Mouse (Mus musculus) heart, postnatal 36 days (tissue): Measurements from ENCODE around the gene Olfr1178. TPM values are rescaled to one million over a fixed set of nuclear protein-coding genes. Genes with fewer than 3 reads are reported as not detected.

Experiments
- DNase-seq, 2 experiments: peaks; one replicate each; pipeline ENCODE4 v3.0.0; 2021 to 2022
- intact Hi-C: fragments of 180-260 bp; cut with DNase I; formaldehyde crosslinking; loops from one replicate; pipeline ENCODE4 v1.15.1; 2025
- total RNA-seq, 2 experiments: library from RNA; stranded (reverse); gene quantifications; 2 replicates each; pipeline ENCODE4 v1.2.3; 2021

Gene Olfr1178
- not detected for total RNA-seq

- no peak for DNase-seq
- intact Hi-C loops: no loop called here
These were observed at the start of gene Olfr1178 for GRCm38 (mm10) chr2:88386762-88387161. TSS of gene Olfr1178 (plus strand) at chr2:88387062.

DNA sequence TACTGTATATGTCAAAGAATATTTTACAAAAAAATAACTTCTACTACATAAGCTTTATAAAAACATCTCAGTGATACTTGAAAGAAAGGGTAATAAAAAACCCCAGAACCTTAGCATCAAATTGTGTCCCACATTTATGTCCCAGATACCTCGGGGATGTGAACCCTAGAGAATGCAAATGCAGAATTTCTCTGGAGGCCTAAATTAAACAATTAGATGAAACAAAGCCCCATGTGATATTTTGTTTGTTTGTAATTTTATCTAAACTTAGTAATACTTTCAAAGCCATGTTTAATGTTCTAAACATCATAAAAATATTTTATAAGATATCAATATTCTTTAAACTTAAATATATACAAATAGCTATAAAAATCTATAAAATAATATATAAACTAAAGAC, 40.5 kb upstream of the Olfr1178 start, which contains the start of gene Olfr1177-ps:
TSS of gene Olfr1177-ps (minus strand) at position 101 of the 400 bp plus-strand sequence.
- intact Hi-C loops: no loop called here

GRCm38 (mm10) chr2:88356304-88356703, 30.6 kb upstream of the Olfr1178 start:
- no peak for DNase-seq
- intact Hi-C loops: no loop called here

More for the DNA sequence above, 40.5 kb upstream of the Olfr1178 start, which contains the start of gene Olfr1177-ps:
- no peak for DNase-seq

DNA sequence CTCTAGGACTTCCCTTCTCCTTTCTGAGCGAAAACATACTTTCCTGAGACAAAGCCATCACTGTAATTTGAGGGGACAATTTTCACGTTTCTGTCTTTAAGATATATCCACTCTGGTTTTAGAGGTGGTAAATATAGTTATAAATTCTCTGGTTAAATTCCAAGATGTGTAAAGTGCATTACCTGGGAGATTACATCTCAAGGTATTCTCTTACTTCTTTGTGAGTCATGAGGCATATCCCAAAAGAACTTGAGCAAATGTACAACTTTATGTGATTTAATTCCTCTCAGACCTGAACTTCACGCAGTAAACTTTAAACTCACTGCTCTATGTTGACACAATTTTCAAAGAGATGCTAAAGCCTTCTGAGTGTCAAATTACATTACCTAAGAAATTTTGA, 19.5 kb downstream of the Olfr1178 start, which contains the start of gene Olfr1179:
TSS of gene Olfr1179 (minus strand) at position 101 of the 400 bp plus-strand sequence.
- intact Hi-C loops: no loop called here
- no peak for DNase-seq

DNA sequence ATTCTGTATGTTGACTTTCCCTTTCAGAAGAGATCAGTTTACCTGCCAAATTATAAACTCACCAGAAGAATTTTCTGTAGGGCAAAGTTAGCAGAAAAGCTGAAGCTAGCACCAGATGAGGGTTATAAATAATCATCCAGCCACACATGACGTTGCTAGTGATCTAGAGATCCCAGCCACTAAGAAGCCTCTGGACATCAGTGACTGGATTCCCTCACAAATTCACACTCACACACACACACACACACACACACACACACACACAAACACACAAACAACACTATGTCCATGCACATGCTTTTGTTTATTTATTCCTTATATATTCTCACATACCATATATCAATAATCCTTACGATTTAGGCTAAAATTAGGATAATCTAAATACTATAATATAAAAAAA, 32.2 kb downstream of the Olfr1178 start, which contains the start of gene Olfr1180:
TSS of gene Olfr1180 (minus strand) at position 101 of the 400 bp plus-strand sequence.
- DNase-seq: no peak
- intact Hi-C loops: no loop called here

DNA sequence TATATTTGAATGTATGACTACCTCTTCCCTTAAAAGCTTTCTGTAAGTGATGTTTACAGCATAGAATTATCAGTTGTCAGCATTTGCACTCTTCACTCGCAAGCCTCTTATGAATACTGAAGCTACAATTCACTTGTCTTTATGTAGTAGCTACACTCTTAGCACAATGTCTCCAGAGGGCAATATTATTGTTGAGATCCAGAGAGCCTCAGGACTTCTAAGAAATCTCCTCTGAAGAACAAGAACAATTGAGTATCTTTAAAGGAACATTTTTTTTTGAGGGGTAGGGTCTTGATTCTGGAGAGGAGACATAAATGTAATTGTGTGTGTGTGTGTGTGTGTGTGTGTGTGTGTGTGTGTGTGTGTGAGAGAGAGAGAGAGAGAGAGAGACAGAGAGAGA, 39.2 kb downstream of the Olfr1178 start, which contains the start of gene Olfr1181:
TSS of gene Olfr1181 (minus strand) at position 101 of the 400 bp plus-strand sequence.
- no peak for DNase-seq
- intact Hi-C loops: no loop called here

GRCm38 (mm10) chr2:88449031-88449430, 62.2 kb downstream of the Olfr1178 start, which contains the start of gene Gm13757:
TSS of gene Gm13757 (minus strand) at chr2:88449131.
- intact Hi-C loops: no loop called here
- no peak for DNase-seq

Other genes with a start within 250 kb of the Olfr1178 start
- not detected for gene Olfr1167, start 231.9 kb upstream of the Olfr1178 start, total RNA-seq
- not detected for gene Olfr1168, start 205.2 kb upstream of the Olfr1178 start, total RNA-seq
- gene Olfr1170, start 158.7 kb upstream of the Olfr1178 start, total RNA-seq: not detected
- under 1 TPM in 1 of 2 experiments, not detected in 1; 0.05 TPM for gene Olfr1173, start 107.2 kb upstream of the Olfr1178 start, total RNA-seq
- gene Olfr1174-ps, start 71.9 kb upstream of the Olfr1178 start, total RNA-seq: not detected
- gene Olfr1175-ps, start 59.8 kb upstream of the Olfr1178 start, total RNA-seq: not detected
- gene Olfr1176, start 50.3 kb upstream of the Olfr1178 start, total RNA-seq: not detected
- gene Olfr1177-ps, start 40.6 kb upstream of the Olfr1178 start, total RNA-seq: not detected
- not detected for gene Olfr1179, start 19.4 kb downstream of the Olfr1178 start, total RNA-seq
- not detected for gene Olfr1180, start 32.1 kb downstream of the Olfr1178 start, total RNA-seq
- gene Olfr1181, start 39.1 kb downstream of the Olfr1178 start, total RNA-seq: not detected
- gene Gm13757, start 62.1 kb downstream of the Olfr1178 start, total RNA-seq: not detected
- gene Olfr1183, start 67.8 kb downstream of the Olfr1178 start, total RNA-seq: not detected
- not detected for gene Olfr1184, start 96.5 kb downstream of the Olfr1178 start, total RNA-seq
- not detected for gene Olfr1185-ps1, start 106.3 kb downstream of the Olfr1178 start, total RNA-seq
- not detected for gene Olfr1186, start 131.5 kb downstream of the Olfr1178 start, total RNA-seq
- gene Olfr1188, start 169.9 kb downstream of the Olfr1178 start, total RNA-seq: not detected
- gene Olfr1189, start 199.4 kb downstream of the Olfr1178 start, total RNA-seq: not detected